Mouse (Mus musculus) embryonic facial prominence, embryonic 10.5 days (tissue): ENCODE data around the gene Nog. TPM values are rescaled to one million over a fixed set of nuclear protein-coding genes. Genes with fewer than 3 reads are reported as not detected.

Experiments
- DNase-seq: peaks from one replicate; pipeline ENCODE4 v3.0.0-alpha.2; 2017; ENCODE audit warnings: low spot score
- H3K27ac ChIP-seq: fragments of 300-500 bp; sonication (generic); replicated peaks from 2 replicates; pipeline ENCODE4 v1.5.1; 2016; ENCODE audit warnings: mild to moderate bottlenecking
- H3K27me3 ChIP-seq: fragments of 300-500 bp; sonication (generic); replicated peaks from 2 replicates; pipeline ENCODE4 v1.6.1; 2016; ENCODE audit warnings: low read depth, mild to moderate bottlenecking; ENCODE audit not compliant: poor library complexity, severe bottlenecking
- H3K36me3 ChIP-seq: fragments of 300-500 bp; sonication (generic); replicated peaks from 2 replicates; pipeline ENCODE4 v1.6.1; 2016; ENCODE audit warnings: mild to moderate bottlenecking, moderate library complexity
- H3K4me1 ChIP-seq: fragments of 300-500 bp; sonication (generic); 2 replicates; pipeline ENCODE4 v1.6.1; 2016
- H3K4me3 ChIP-seq: fragments of 300-500 bp; sonication (generic); 2 replicates; pipeline ENCODE4 v1.5.1; 2016; ENCODE audit warnings: mild to moderate bottlenecking, moderate library complexity
- H3K9me3 ChIP-seq: fragments of 300-500 bp; sonication (generic); 2 replicates; pipeline ENCODE4 v1.6.1; 2016; ENCODE audit warnings: mild to moderate bottlenecking
- WGBS: fragments of 180-500 bp; shearing (Covaris S2); methylation state at CpG from one replicate; pipeline ENCODE4 v1.1.7; 2016; 5-methylcytosine and 5-hydroxymethylcytosine counted together
- polyA plus RNA-seq: library from polyadenylated mRNA; unstranded; fragments of >200 nt; fragmentation: Nextera tagmentation; extraction: Ambion mirVana; gene quantifications from 2 replicates; pipeline ENCODE4 v1.2.1, GENCODE M21; 2016

Nog gene
- polyA plus RNA-seq: 1.1 and 1.2 TPM in 2 replicates

DNA sequence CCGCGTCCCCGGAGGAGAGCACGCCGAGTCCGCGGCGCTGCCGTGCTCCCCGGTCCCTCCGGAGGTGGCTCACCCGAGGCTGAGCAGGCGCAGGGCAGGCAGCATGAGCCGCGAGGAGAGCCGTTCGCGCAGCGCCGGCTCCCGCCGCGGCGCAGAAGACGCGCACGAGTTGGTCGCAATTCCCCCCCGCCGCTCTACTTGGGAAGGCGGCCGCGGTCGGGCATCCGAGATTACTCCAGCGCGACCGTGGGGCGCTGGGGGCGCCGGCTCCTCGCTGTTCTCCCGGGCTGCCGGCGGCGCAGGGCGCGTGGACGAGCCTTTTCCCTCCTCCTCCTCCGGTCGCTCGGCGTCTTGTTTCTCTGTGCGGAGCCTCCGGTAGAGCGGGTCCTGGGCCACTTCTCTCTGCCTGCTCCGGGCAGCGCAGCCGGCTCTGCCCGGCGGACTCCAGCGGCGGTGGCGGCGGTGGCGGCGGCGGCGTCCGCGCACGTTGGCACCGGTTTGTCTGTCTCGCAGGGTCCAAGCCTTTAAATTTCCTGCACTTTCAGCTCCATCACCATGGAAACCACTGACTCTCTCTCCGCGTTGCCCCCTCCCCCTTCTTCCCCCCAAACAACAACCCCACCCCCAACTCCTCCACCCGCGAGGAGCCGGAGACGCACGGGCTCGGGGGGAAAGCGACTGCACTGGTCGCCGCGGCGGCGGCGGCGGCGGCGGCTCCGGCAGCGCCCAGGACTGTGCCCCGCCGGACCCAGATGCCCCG lies at the start of gene Nog:
TSS of gene Nog (minus strand) at position 277 of the 760 bp plus-strand sequence.
- under 1% methylated on average over 97 of the region's 97 CpGs for WGBS
- Histone ChIP-seq H3K4me1 (peaks cover 50% of the 10 kb centered on the region), H3K4me3 (peak within 1 kb of the TSS; percentile 76), H3K27me3 (peaks cover 59% of the 10 kb centered on the region), H3K36me3 (no peaks in the 10 kb centered on the region), H3K27ac (peak within 1 kb of the TSS; percentile 85), H3K9me3 (peaks cover 5% of the 10 kb centered on the region; the same call in 1 of the 2 replicates)
- peak; percentile 78 for DNase-seq

DNA sequence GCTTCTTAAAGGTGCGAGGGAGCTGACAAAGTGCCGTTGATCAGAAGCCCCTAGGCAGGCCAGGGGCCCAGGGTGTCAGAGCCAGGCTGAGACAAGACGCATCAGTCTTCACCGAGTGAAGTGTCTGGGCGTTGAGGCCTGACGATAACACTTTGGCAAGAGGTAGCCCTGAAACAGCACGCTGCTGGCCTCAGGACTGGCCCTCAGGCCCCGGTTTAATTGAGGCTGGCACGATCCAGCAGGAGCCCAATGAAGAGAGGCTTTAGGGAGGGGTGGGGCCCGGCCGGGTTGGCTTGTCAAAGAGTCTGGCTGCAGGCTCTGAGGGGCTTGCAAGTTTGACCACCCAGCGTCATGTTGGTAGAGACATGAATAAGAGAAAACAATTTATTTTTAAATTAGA lies 38.1 kb upstream of the Nog start:
- no peaks in the 10 kb centered on the region for H3K9me3 ChIP-seq
- H3K27ac ChIP-seq: no peak overlapping the region; the same call in 1 of the 2 replicates
- H3K27me3 ChIP-seq: no peaks in the 10 kb centered on the region
- WGBS: 43% methylated on average over 12 of the region's 12 CpGs
- no peak for DNase-seq
- H3K36me3 ChIP-seq: no peaks in the 10 kb centered on the region
- no peak overlapping the region for H3K4me3 ChIP-seq
- H3K4me1 ChIP-seq: no peaks in the 10 kb centered on the region; the same call in 1 of the 2 replicates

DNA sequence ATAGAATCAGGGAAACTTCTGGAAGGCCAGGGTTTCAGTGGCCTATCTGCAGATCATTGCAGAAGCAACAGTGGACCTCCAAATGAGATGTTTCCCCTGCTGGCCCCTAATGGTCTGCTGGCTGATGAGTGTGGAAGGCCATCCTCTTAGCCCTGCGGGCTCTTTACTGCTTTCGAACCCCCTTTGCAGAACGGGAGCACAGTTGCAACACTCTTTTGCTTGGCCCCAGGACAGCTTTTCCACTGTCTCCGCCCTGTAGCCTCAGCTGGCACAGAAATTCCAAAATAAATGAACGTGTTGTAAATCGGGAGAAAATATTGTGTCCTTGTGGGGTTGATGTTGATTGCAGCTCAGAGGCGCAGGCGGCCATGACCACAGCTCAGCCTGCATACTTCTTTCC lies 37.7 kb upstream of the Nog start:
- Histone ChIP-seq H3K4me3 (no peak overlapping the region), H3K27ac (no peak overlapping the region), H3K4me1 (no peaks in the 10 kb centered on the region; the same call in 1 of the 2 replicates), H3K36me3 (no peaks in the 10 kb centered on the region), H3K27me3 (no peaks in the 10 kb centered on the region), H3K9me3 (no peaks in the 10 kb centered on the region)
- WGBS: 83% methylated on average over 8 of the region's 8 CpGs
- no peak for DNase-seq

DNA sequence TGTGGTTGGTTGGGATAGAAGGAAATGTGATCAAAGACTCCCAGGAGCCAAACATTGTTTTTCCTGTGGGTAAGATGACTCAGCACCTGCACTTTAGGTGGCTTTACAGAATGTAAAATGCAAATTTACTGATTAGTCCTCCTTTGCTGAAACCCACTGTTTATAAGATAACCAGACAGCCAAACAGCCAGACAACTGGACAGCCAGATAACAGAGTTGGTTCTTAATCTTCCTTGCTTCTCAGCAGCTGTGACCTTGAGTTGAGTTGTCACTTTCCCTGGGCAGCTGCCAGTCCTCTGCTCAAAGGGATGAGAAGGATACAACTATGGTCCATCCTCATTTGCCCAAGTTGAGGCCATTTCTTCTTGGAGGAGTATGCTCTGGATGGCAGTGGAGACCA lies 35.8 kb upstream of the Nog start:
- Histone ChIP-seq H3K9me3 (no peaks in the 10 kb centered on the region), H3K4me1 (no peaks in the 10 kb centered on the region; the same call in 1 of the 2 replicates), H3K36me3 (no peaks in the 10 kb centered on the region), H3K4me3 (no peak overlapping the region), H3K27me3 (no peaks in the 10 kb centered on the region), H3K27ac (no peak overlapping the region)
- DNase-seq: no peak

DNA sequence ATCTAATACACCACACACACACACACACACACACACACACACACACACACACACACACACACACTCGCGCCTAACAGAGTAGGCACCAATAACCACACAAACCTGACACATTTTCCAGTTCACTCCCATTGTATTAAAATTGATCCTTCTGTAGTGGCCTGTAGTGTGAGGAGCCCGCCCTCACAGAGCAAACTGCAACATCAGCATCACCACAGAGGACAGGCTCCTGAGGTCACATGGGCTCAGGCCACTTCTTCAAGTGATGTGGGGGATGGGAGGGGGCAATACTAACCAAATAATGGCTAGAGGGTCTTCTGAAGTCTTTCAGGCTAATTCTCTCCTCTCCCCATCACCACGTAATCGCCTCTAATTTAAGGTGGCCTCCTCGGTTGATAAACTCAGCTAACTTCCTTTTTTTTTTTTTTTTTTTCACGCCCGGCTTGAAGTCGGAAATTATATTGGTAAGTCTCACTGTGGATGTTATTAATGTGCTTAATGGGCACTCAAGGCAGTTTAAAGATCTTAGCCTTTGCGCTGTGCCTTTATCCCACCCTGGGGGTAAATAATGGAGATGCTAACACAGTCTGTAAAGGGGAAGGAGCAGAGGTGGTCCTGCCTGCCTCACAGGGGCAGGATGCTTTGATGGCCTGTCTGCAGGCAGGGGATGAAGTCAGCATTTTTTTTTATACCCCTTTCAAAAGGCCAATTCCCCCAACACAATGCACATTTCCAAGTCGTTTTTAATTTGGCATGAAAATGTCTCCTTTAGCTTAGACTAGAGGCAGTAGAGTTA lies 25.2 kb upstream of the Nog start:
- H3K9me3 ChIP-seq: no peaks in the 10 kb centered on the region
- WGBS: 37% methylated on average over 11 of the region's 11 CpGs
- no peaks in the 10 kb centered on the region for H3K36me3 ChIP-seq
- H3K27ac ChIP-seq: no peak overlapping the region
- peaks cover 27% of the 10 kb centered on the region for H3K4me1 ChIP-seq
- no peak for DNase-seq
- no peaks in the 10 kb centered on the region for H3K27me3 ChIP-seq
- no peak overlapping the region for H3K4me3 ChIP-seq

DNA sequence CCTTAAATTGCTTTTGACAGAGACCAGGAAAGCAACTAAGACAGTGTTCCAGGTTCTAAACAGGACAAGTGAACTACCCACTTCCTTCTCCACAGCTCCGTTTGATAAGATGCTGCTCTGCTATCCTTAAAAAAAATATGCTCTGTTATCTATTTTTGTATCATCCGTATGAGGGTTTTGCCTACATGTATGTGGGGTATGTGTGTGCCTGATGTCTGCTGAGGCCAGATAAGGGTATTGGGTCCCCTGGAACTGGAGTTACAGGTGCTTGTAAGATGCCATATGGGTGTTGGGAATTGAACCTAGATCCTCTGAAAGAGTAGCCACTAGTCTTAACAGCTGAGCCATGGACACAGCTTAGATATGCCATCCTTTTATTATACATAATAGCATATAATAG lies 19.6 kb upstream of the Nog start:
- Histone ChIP-seq H3K4me1 (peaks cover 34% of the 10 kb centered on the region), H3K4me3 (no peak overlapping the region), H3K36me3 (no peaks in the 10 kb centered on the region), H3K9me3 (no peaks in the 10 kb centered on the region), H3K27ac (no peak overlapping the region), H3K27me3 (no peaks in the 10 kb centered on the region)
- WGBS: 89% methylated on average over 2 of the region's 2 CpGs
- DNase-seq: no peak

DNA sequence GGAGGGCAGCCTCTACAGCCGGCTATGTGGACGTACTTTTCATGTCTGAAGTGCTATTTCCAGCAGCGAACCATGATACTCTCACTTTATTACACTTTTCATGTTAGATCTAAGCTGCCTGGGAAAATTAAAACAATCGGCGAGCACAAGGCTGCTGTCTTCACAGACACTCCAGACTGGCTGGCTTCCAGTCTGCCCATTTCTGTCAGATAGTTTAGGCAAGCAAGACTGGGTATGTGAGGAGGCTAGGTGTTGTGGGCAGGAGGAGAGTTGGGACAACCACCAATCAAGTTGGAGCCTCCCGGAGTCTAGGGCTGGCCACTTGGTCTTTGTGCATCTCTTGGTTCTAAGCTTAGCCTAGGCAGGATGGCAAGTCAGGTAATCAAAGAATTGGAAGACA lies 17.5 kb upstream of the Nog start:
- Histone ChIP-seq H3K27ac (no peak overlapping the region), H3K36me3 (no peaks in the 10 kb centered on the region), H3K27me3 (0 out of 2 replicates have a peak, but pooled peaks cover 2% of the 10 kb centered on the region), H3K4me3 (no peak overlapping the region), H3K4me1 (peaks cover 25% of the 10 kb centered on the region), H3K9me3 (no peaks in the 10 kb centered on the region)
- 80% methylated on average over 6 of the region's 6 CpGs for WGBS
- no peak for DNase-seq

DNA sequence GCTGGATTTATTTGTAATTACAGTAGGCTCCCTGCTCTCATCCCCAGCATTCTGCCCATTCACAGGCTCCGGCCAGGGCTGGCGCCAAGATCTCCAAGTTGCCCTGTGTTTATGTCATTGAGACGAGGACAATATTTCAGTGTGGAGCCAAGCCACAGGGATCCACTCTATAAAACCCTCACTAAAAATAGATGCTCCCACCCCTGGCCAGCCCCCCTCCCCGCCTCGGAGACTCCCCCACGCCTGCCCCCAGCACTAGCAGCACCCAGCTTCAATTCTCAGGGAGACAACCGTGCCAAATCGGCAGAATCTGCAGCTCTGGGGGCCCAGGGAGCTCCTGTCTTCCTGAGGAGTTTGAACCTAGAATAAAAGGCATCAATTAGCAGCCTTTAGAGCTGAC lies 16.2 kb upstream of the Nog start:
- H3K4me1 ChIP-seq: peaks cover 37% of the 10 kb centered on the region
- 0 out of 2 replicates have a peak, but pooled peaks cover 7% of the 10 kb centered on the region for H3K27me3 ChIP-seq
- H3K27ac ChIP-seq: peak overlapping the region; percentile 36
- WGBS: 11% methylated on average over 8 of the region's 8 CpGs
- H3K4me3 ChIP-seq: no peak overlapping the region
- no peaks in the 10 kb centered on the region for H3K9me3 ChIP-seq
- DNase-seq: no peak
- H3K36me3 ChIP-seq: no peaks in the 10 kb centered on the region

DNA sequence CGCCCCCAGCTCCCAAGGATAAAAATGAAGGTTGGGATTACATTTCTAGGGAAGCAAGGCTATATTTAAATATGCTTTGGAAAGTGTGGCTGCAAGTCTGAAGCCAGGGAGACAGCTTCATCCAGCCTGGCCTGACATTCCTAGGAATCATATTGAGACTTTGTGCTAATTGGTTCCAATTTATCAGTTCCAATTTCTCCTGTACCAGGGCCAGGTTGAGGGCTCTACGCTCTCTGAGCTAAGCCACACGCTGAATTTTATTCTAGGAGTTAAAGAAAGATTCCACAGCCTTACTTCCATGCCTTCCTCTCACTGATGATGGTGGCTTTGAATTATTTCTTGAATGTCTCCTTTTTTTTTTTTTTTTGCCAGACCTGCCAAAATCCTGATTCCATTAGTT lies 15.6 kb upstream of the Nog start:
- Histone ChIP-seq H3K36me3 (no peaks in the 10 kb centered on the region), H3K4me3 (no peak overlapping the region), H3K9me3 (no peaks in the 10 kb centered on the region), H3K27me3 (0 out of 2 replicates have a peak, but pooled peaks cover 7% of the 10 kb centered on the region), H3K4me1 (peaks cover 43% of the 10 kb centered on the region), H3K27ac (no peak overlapping the region)
- no peak for DNase-seq
- WGBS: 64% methylated on average over 3 of the region's 3 CpGs

DNA sequence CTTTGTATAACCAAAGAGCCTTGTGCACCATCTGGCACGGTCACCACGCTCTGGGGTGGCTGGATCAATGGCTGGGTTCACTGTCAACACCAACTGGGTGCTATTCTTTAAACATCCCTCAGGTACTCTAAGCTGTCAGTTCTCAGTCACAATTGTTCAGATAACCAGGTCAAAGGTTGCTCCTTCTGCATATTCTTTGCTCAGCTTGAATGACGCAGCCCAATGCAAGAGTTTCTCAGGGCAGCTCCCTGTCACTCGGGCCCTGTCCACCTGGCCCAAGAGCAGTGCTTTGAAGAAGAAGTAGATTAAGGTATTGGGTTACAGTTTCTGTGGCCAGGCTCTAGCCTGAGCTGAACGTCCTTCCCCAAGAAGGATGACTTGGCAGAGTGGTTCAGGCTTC lies 12.2 kb upstream of the Nog start:
- no peak for DNase-seq
- 44% methylated on average over 5 of the region's 5 CpGs for WGBS
- Histone ChIP-seq H3K27me3 (peaks cover 11% of the 10 kb centered on the region; the same call in 1 of the 2 replicates), H3K4me1 (peaks cover 49% of the 10 kb centered on the region), H3K9me3 (no peaks in the 10 kb centered on the region), H3K36me3 (no peaks in the 10 kb centered on the region), H3K4me3 (no peak overlapping the region), H3K27ac (no peak overlapping the region)

DNA sequence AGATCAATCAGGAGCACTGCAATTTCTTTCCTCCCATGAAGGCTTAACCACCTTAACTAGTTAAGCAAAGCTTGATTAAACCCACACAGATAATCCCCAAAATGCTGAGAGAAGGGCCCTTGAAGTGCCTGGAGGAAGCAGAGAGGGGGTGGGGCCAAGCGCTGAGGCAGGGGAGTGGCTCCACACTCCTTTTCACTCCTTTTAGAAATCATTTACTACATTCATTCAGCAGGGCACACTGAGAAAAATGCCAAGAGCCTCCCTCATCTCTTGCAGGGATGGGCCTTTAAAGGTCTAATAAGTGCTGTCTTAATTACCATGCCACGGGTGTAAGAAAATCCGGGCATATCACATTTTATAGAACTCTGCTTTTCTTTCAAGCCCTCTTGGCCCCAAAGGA lies 10.2 kb upstream of the Nog start:
- DNase-seq: no peak
- Histone ChIP-seq H3K4me1 (peaks cover 31% of the 10 kb centered on the region), H3K36me3 (no peaks in the 10 kb centered on the region), H3K4me3 (no peak overlapping the region), H3K27ac (no peak overlapping the region), H3K27me3 (peaks cover 14% of the 10 kb centered on the region; the same call in 1 of the 2 replicates), H3K9me3 (no peaks in the 10 kb centered on the region)
- WGBS: 28% methylated on average over 3 of the region's 3 CpGs

DNA sequence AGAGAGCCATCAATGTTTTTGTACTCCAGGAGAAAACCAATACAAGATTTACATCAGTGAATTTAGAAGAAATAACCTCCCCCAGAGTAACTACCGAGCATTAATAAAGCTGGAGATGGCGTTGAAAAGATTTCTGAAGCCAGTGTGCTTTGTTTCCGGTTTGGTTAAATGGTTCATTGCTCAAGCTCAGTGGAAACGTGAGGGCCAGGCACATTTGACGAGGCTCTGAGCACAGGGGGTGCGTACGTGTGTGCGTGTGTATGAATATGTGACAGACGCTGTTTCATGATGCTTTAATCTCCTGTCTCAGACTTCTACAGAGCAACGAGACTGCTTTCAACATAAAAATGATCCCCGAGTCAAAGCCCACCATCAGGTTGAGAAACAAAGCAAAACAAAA lies 8.1 kb upstream of the Nog start:
- WGBS: 83% methylated on average over 11 of the region's 11 CpGs
- no peak for DNase-seq
- Histone ChIP-seq H3K9me3 (peaks cover 5% of the 10 kb centered on the region; the same call in 1 of the 2 replicates), H3K27ac (no peak overlapping the region), H3K4me1 (peaks cover 28% of the 10 kb centered on the region), H3K27me3 (peaks cover 14% of the 10 kb centered on the region; the same call in 1 of the 2 replicates), H3K4me3 (no peak overlapping the region), H3K36me3 (no peaks in the 10 kb centered on the region)
